In the genomic region with DNA sequence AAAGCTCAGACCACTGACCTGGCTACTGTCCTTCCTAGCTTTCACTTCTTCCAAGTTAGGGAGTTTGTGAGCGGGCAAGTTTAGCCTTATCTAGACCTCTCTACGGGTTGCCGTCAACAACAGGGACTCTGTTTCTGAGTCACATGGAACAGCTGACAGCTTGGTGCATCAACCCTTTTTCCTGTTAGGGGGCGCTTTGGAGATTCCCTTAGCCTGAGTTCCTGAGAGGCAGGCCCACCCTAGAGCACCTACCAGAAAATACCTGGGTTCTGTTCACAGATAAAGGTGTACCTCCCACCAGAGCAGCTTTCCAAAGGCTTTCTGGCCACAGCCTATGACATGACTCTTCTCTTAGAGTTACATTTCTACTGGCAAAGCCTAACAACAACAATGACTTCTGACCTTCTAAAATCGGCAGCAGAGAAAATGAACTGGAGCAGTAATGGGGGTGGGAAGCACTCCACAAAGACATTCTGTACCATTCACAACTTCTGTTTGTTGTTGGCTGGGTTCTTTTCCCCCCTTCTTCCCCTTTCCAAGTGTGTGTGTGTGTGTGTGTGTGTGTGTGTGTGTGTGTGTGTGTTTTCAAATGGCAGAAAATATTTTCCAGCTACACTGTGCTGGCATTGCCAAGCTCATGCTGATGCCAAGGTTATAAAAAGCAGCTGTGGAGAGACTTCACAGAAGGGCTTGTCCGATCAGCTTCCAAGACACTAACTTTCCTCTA, we compare ENCODE assay signal across 11 mouse cellular contexts. TPM values are rescaled to one million over a fixed set of nuclear protein-coding genes. Genes with fewer than 3 reads are reported as not detected.
A peak's percentile ranks its signal among the peaks of the same experiment; 100 is the strongest.
DNase-seq lines count a peak whose midpoint lies in the region; ATAC-seq and TF ChIP-seq lines count a peak whose summit lies in the region.
"Had no signal": no experiment of that assay in that cellular context is flagged by ENCODE, and none has a peak within 500 bp of the region (broad histone marks: within the 10 kb centered on the region; RNA-seq: fewer than 3 reads in every experiment).

No protein-coding gene starts in this region.

- H3K36me3 ChIP-seq in heart, adult 2 months (ENCODE audit: control insufficient read depth, insufficient read depth, low read length): peaks cover 3% of the 10 kb centered on the region; the same call in 1 of the 2 replicates
- H3K36me3 ChIP-seq in thymus, adult 2 months (ENCODE audit: control insufficient read depth, insufficient read depth, low read length): no peaks in the 10 kb centered on the region
- no peaks in the 10 kb centered on the region for H3K36me3 ChIP-seq in intestine, embryonic 16.5 days (ENCODE audit: control insufficient read depth, insufficient read depth, low read length)

- TF ChIP-seq CTCF in heart, adult 2 months (IDR thresholded peaks at IDR 0.05): peak; percentile 56
- no peak for TF ChIP-seq CTCF in thymus, adult 2 months (IDR thresholded peaks at IDR 0.05; ENCODE audit: borderline replicate concordance, control insufficient read depth, extremely low read depth, insufficient read depth, low read length, poor library complexity)

- ATAC-seq in intestine, embryonic 16.5 days: no peak
- ATAC-seq: Patski had no signal

- H3K9me3 ChIP-seq in intestine, embryonic 16.5 days (ENCODE audit: control insufficient read depth, low read length): no peaks in the 10 kb centered on the region

- peak; percentile 32 for DNase-seq in kidney, postnatal 14 days
- DNase-seq in kidney, adult 8-10 months: no peak
- DNase-seq in adrenal gland, postnatal 36 days: peak; percentile 34 to 45
- peak in 1 of 2 experiments; percentile 64 for DNase-seq in heart, adult 2 months
- DNase-seq in lung, postnatal 14 days: peak; percentile 57
- no peak for DNase-seq in thymus, adult 2 months
- DNase-seq in cerebellum, adult 8-10 months: no peak
- DNase-seq: cerebellum, postnatal 14 days had no signal

- 0 out of 2 replicates have a peak, but pooled peaks have one; percentile 19 for TF ChIP-seq EP300 in heart, adult 2 months (IDR thresholded peaks at IDR 0.05; ENCODE audit: insufficient read depth, low read depth, low read length)

- H3K9ac ChIP-seq in heart, adult 2 months (ENCODE audit: low read depth, low read length): peak overlapping the region; percentile 52
- no peak overlapping the region for H3K9ac ChIP-seq in intestine, embryonic 16.5 days (ENCODE audit: low read depth, low read length)

- H3K4me2 ChIP-seq in intestine, embryonic 16.5 days (ENCODE audit: low read depth, low read length): no peak overlapping the region
- H3K4me2 ChIP-seq: midbrain, embryonic 11.5 days had no signal

- 28% methylated on average over 6 of the region's 6 CpGs for WGBS in heart, adult 2 months
- WGBS in thymus, adult 2 months: 87% methylated on average over 6 of the region's 6 CpGs
- 61% methylated on average over 6 of the region's 6 CpGs for WGBS in intestine, embryonic 16.5 days

- H3K27ac ChIP-seq in heart, adult 2 months: peak overlapping the region; percentile 86
- no peak overlapping the region for H3K27ac ChIP-seq in thymus, adult 2 months (ENCODE audit: control insufficient read depth, insufficient read depth, low read length)
- no peak overlapping the region for H3K27ac ChIP-seq in intestine, embryonic 16.5 days (ENCODE audit: low read length)

- H3K4me1 ChIP-seq in heart, adult 2 months (ENCODE audit: control insufficient read depth, insufficient read depth, low read length): peaks cover 35% of the 10 kb centered on the region
- H3K4me1 ChIP-seq in thymus, adult 2 months (replicated peaks; ENCODE audit: control insufficient read depth, insufficient read depth, low read length): peaks cover 10% of the 10 kb centered on the region
- peaks cover 20% of the 10 kb centered on the region for H3K4me1 ChIP-seq in intestine, embryonic 16.5 days (ENCODE audit: control insufficient read depth, insufficient read depth, low read length)

- intact Hi-C loops in heart, adult 2 months (cut with DNase I): loop anchor here (2.0 to 5.0 kb wide), 3 partner anchors 79 to 160 kb away; no protein-coding TSS in a partner anchor

- H3K79me2 ChIP-seq in heart, adult 2 months (replicated peaks; ENCODE audit: control insufficient read depth, insufficient read depth, low read length): no peaks in the 10 kb centered on the region

- no peak for TF ChIP-seq POLR2A in heart, adult 2 months (IDR thresholded peaks at IDR 0.05; ENCODE audit: insufficient read depth, low read depth, low read length)
- no peak for TF ChIP-seq POLR2A in thymus, adult 2 months (IDR thresholded peaks at IDR 0.05; ENCODE audit: control insufficient read depth, extremely low read depth, insufficient read depth, low read length, poor library complexity)

- no peaks in the 10 kb centered on the region for H3K27me3 ChIP-seq in heart, adult 2 months (ENCODE audit: control insufficient read depth, insufficient read depth, low read length)
- H3K27me3 ChIP-seq in thymus, adult 2 months (ENCODE audit: control insufficient read depth, insufficient read depth, low read length): no peaks in the 10 kb centered on the region
- H3K27me3 ChIP-seq in intestine, embryonic 16.5 days (replicated peaks; ENCODE audit: control insufficient read depth, insufficient read depth, low read length): no peaks in the 10 kb centered on the region
- H3K27me3 ChIP-seq: Patski had no signal

- no peak overlapping the region for H3K4me3 ChIP-seq in heart, adult 2 months
- no peak overlapping the region for H3K4me3 ChIP-seq in thymus, adult 2 months (ENCODE audit: control insufficient read depth, insufficient read depth, low read length)
- no peak overlapping the region for H3K4me3 ChIP-seq in intestine, embryonic 16.5 days (ENCODE audit: low read length)

RNA-seq across cellular contexts. Expression of a gene that starts 28.3 kb away (rescaled TPM):
- 100 to 1,000 TPM; 188 to 205 TPM for total RNA-seq in adrenal gland, postnatal 36 days (2021)
- 10 to 100 TPM; 70.1 to 96.2 TPM for total RNA-seq in heart, adult 2 months (2021)
- 67.8 and 195 TPM in 2 replicates for polyA plus RNA-seq in heart, adult 2 months (2012; rRNA removed)
- 432 and 529 TPM in 2 replicates for polyA plus RNA-seq in thymus, adult 2 months (2012; rRNA removed)
- 314 and 329 TPM in 2 replicates for polyA plus RNA-seq in intestine, embryonic 16.5 days (2015; fragmentation: Nextera tagmentation; extraction: Ambion mirVana)

RNA-seq across cellular contexts. Expression of a gene that starts 53.5 kb away (rescaled TPM):
- 10 to 100 TPM; 13.1 to 14.2 TPM for total RNA-seq in adrenal gland, postnatal 36 days (2021)
- total RNA-seq in heart, adult 2 months (2021): 1 to 10 TPM; 2.8 to 4.1 TPM
- 0.90 and 1.2 TPM in 2 replicates for polyA plus RNA-seq in heart, adult 2 months (2012; rRNA removed)
- polyA plus RNA-seq in thymus, adult 2 months (2012; rRNA removed): 3.4 and 3.7 TPM in 2 replicates
- 20.6 and 22.0 TPM in 2 replicates for polyA plus RNA-seq in intestine, embryonic 16.5 days (2015; fragmentation: Nextera tagmentation; extraction: Ambion mirVana)

Comparison
In these comparisons a context has a peak if more than half of its experiments do, and no peak if none do; other contexts are left out.
1. DNase-seq: peak in kidney, postnatal 14 days (single experiment), adrenal gland, postnatal 36 days (2 of 2) and lung, postnatal 14 days (single experiment); none in kidney, adult 8-10 months (0 of 2), thymus, adult 2 months (single experiment) and cerebellum, adult 8-10 months (single experiment).